Mouse (Mus musculus): ENCODE results near the gene Lrrfip2.

GRCm38 (mm10) chr9:111086137-111086536 lies 31.3 kb upstream of the Lrrfip2 start:
- TF ChIP-seq CTCF (IDR thresholded peaks at IDR 0.05; ENCODE audit: low read depth), result no peak
- no peak for TF ChIP-seq EP300 (IDR thresholded peaks at IDR 0.05; ENCODE audit: low read depth)
